Mouse (Mus musculus): ENCODE measurements around the gene Rp9. TPM values are rescaled to one million over a fixed set of nuclear protein-coding genes. Genes with fewer than 3 reads are reported as not detected.
"Not testable (repeated sequence)": the region's sequence is repeated elsewhere in the genome, so short reads cannot be mapped to it uniquely, and the experiment has no call there.

The Rp9 gene
- polyA plus RNA-seq, 1 experiment from 2014 or later: 66.0 TPM

DNA sequence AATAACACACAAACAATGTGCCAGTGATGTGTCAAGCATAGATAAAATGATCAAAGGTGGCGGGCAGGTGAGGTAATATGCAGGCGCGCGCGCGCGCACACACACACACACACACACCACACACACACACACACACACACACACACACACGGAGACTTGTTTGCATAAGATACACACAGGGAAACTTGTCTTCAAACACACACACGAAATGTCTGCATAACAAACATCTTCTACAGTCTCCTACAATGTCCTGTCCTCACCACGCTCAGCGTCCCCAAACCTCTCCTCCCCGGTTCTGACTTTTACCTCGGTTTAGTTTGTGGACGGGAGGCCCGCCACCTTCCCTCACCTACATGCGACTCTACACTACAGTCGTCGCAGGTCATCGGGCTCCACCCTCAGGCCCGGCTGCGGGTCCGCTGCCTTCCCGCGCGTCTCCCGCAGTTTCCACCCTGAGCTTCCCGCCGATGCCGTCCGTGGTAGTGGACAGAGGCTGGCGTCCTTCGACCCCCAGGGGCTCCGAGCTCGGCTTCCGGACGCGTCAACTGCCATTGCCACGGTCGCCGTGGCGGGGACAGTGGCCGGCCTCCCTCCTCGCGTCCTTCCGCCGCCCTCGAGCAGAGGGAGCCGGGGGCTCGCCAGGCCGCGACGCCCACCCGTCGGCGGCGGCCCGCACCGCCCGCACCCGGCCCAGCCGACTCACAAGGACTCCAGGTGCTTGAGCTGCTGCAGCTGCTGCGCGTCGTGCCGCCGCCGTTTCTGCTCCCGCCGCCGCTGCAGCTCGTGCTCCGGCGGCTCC is 2.0 kb downstream of the Rp9 start:
- Histone ChIP-seq H3K27me3 (replicated peaks; ENCODE audit: control insufficient read depth, insufficient read depth, low read length) (no peaks in the 10 kb centered on the region), H3K4me1 (replicated peaks; ENCODE audit: control insufficient read depth, insufficient read depth, low read length) (peaks cover 7% of the 10 kb centered on the region), H3K9me3 (ENCODE audit: control insufficient read depth, low read length) (no peaks in the 10 kb centered on the region), H3K27ac (ENCODE audit: low read length) (peak overlapping the region; percentile 89), H3K4me3 (replicated peaks; ENCODE audit: low read length) (peak overlapping the region; percentile 82), H3K36me3 (ENCODE audit: control insufficient read depth, insufficient read depth) (no peaks in the 10 kb centered on the region), H3K9ac (replicated peaks; ENCODE audit: low read depth, low read length) (peak overlapping the region; percentile 95), H3K4me2 (ENCODE audit: low read length) (peak overlapping the region; percentile 67)
- under 1% methylated on average over 64 of the region's 73 CpGs for WGBS
- ATAC-seq: peak; percentile 75

- H3K4me2 ChIP-seq (ENCODE audit: low read length): no peak overlapping the region
- WGBS: 95% methylated on average over 5 of the region's 5 CpGs
Observed at GRCm38 (mm10) chr9:22466212-22466611, 3.3 kb downstream of the Rp9 start.

GRCm38 (mm10) chr9:22461946-22462345 is 7.6 kb downstream of the Rp9 start:
- H3K4me3 ChIP-seq (replicated peaks; ENCODE audit: low read length): no peak overlapping the region
- H3K36me3 ChIP-seq (ENCODE audit: control insufficient read depth, insufficient read depth): peaks cover 8% of the 10 kb centered on the region
- 0 out of 2 replicates have a peak, but pooled peaks cover 5% of the 10 kb centered on the region for H3K4me1 ChIP-seq (replicated peaks; ENCODE audit: control insufficient read depth, insufficient read depth, low read length)
- ATAC-seq: no peak
- no peaks in the 10 kb centered on the region for H3K27me3 ChIP-seq (replicated peaks; ENCODE audit: control insufficient read depth, insufficient read depth, low read length)
- no peaks in the 10 kb centered on the region for H3K9me3 ChIP-seq (ENCODE audit: control insufficient read depth, low read length)
- no peak overlapping the region for H3K9ac ChIP-seq (replicated peaks; ENCODE audit: low read depth, low read length)
- no peak overlapping the region for H3K27ac ChIP-seq (ENCODE audit: low read length)
- H3K4me2 ChIP-seq (ENCODE audit: low read length): no peak overlapping the region
- WGBS: 72% methylated on average over 3 of the region's 3 CpGs

More at GRCm38 (mm10) chr9:22466212-22466611, 3.3 kb downstream of the Rp9 start:
- H3K27me3 ChIP-seq (replicated peaks; ENCODE audit: control insufficient read depth, insufficient read depth, low read length): no peaks in the 10 kb centered on the region
- no peak for ATAC-seq
- no peak overlapping the region for H3K4me3 ChIP-seq (replicated peaks; ENCODE audit: low read length)
- H3K9ac ChIP-seq (replicated peaks; ENCODE audit: low read depth, low read length): no peak overlapping the region
- H3K27ac ChIP-seq (ENCODE audit: low read length): no peak overlapping the region
- no peaks in the 10 kb centered on the region for H3K36me3 ChIP-seq (ENCODE audit: control insufficient read depth, insufficient read depth)
- H3K4me1 ChIP-seq (replicated peaks; ENCODE audit: control insufficient read depth, insufficient read depth, low read length): peaks cover 8% of the 10 kb centered on the region
- no peaks in the 10 kb centered on the region for H3K9me3 ChIP-seq (ENCODE audit: control insufficient read depth, low read length)

- Histone ChIP-seq H3K4me3 (replicated peaks; ENCODE audit: low read length) (no peak overlapping the region), H3K27ac (ENCODE audit: low read length) (no peak overlapping the region), H3K4me2 (ENCODE audit: low read length) (no peak overlapping the region), H3K27me3 (replicated peaks; ENCODE audit: control insufficient read depth, insufficient read depth, low read length) (no peaks in the 10 kb centered on the region), H3K9ac (replicated peaks; ENCODE audit: low read depth, low read length) (no peak overlapping the region), H3K9me3 (ENCODE audit: control insufficient read depth, low read length) (no peaks in the 10 kb centered on the region), H3K4me1 (replicated peaks; ENCODE audit: control insufficient read depth, insufficient read depth, low read length) (0 out of 2 replicates have a peak, but pooled peaks cover 2% of the 10 kb centered on the region), H3K36me3 (ENCODE audit: control insufficient read depth, insufficient read depth) (peaks cover 39% of the 10 kb centered on the region)
- WGBS: 92% methylated on average over 11 of the region's 11 CpGs
- no peak for ATAC-seq
Observed at GRCm38 (mm10) chr9:22457142-22457835, 12.3 kb downstream of the Rp9 start.

DNA sequence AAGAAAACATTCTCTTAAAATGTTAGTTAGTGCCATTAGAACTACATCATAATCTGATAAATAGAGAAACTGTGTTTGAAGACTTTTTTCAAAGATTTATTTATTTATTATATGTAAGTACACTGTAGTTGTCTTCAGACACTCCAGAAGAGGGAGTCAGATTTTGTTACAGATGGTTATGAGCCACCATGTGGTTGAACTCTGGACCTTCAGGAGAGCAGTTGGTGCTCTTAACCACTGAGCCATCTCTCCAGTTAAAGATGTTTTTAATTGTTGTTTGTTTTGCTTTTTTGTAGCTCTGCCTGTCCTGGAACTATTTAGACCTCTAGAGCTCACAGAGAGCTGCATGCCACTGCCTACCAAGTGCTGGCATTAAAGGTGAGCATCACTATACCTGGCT is 14.5 kb downstream of the Rp9 start:
- Histone ChIP-seq H3K27me3 (replicated peaks; ENCODE audit: control insufficient read depth, insufficient read depth, low read length) (no peaks in the 10 kb centered on the region), H3K4me1 (replicated peaks; ENCODE audit: control insufficient read depth, insufficient read depth, low read length) (no peaks in the 10 kb centered on the region), H3K9ac (replicated peaks; ENCODE audit: low read depth, low read length) (no peak overlapping the region), H3K36me3 (ENCODE audit: control insufficient read depth, insufficient read depth) (peaks cover 53% of the 10 kb centered on the region), H3K4me3 (replicated peaks; ENCODE audit: low read length) (no peak overlapping the region), H3K27ac (ENCODE audit: low read length) (no peak overlapping the region), H3K4me2 (ENCODE audit: low read length) (no peak overlapping the region), H3K9me3 (ENCODE audit: control insufficient read depth, low read length) (no peaks in the 10 kb centered on the region)
- no peak for ATAC-seq

GRCm38 (mm10) chr9:22453990-22454389 is 15.6 kb downstream of the Rp9 start, which contains the start of gene Gm17545:
Gm17545 (plus strand) TSS chr9:22454290.
- WGBS: 96% methylated on average over 8 of the region's 8 CpGs

DNA sequence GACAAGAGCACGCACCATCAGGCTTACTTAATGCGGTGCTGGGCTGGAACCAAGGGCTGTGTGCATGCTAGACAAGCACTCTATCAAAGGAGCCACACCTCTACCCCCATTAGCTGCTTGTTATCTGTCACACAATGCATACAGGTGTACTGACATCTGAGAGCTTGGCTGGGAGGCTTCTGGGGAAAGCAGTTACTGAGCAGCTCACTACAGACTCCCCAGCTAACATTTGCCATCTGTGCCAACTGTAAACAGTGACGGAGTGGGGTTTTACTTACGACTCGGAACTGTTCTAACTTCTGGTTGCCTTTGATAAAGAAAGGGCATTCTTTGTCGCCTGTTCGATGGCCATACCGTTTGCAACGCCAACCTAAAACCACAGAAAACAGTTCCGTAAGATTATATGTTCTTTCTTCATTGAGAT is 16.0 kb downstream of the Rp9 start:
- Histone ChIP-seq H3K27me3 (replicated peaks; ENCODE audit: control insufficient read depth, insufficient read depth, low read length) (no peaks in the 10 kb centered on the region), H3K27ac (ENCODE audit: low read length) (no peak overlapping the region), H3K9me3 (ENCODE audit: control insufficient read depth, low read length) (no peaks in the 10 kb centered on the region), H3K4me2 (ENCODE audit: low read length) (no peak overlapping the region), H3K9ac (replicated peaks; ENCODE audit: low read depth, low read length) (no peak overlapping the region), H3K36me3 (ENCODE audit: control insufficient read depth, insufficient read depth) (peaks cover 59% of the 10 kb centered on the region), H3K4me1 (replicated peaks; ENCODE audit: control insufficient read depth, insufficient read depth, low read length) (no peaks in the 10 kb centered on the region), H3K4me3 (replicated peaks; ENCODE audit: low read length) (no peak overlapping the region)
- ATAC-seq: no peak
- WGBS: 91% methylated on average over 10 of the region's 10 CpGs

More at GRCm38 (mm10) chr9:22453990-22454389, 15.6 kb downstream of the Rp9 start, which contains the start of gene Gm17545:
- not testable (repeated sequence) for H3K9me3 ChIP-seq (ENCODE audit: control insufficient read depth, low read length); H3K9ac ChIP-seq (replicated peaks; ENCODE audit: low read depth, low read length); H3K4me1 ChIP-seq (replicated peaks; ENCODE audit: control insufficient read depth, insufficient read depth, low read length); H3K27me3 ChIP-seq (replicated peaks; ENCODE audit: control insufficient read depth, insufficient read depth, low read length); H3K4me2 ChIP-seq (ENCODE audit: low read length); H3K4me3 ChIP-seq (replicated peaks; ENCODE audit: low read length); H3K27ac ChIP-seq (ENCODE audit: low read length); ATAC-seq
- peaks cover 56% of the 10 kb centered on the region for H3K36me3 ChIP-seq (ENCODE audit: control insufficient read depth, insufficient read depth)

DNA sequence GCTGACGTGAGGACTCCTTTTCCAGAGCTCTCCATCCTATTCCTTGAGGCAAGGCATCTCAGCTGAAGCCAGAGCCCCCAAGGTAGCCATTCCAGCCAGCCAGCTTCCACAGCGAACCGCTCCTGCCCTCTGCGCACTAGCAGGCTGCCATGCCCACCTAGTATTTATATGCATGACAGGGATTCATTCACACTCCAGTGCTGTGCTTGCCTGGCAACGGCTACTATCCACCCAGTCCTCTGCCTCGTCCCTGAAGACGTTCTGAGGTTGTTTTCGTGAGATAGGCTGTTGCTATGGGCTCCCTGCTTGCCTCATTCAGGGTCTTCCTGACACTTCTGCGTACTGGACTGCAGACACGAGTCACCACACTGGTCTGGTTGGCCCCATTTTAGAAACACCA is 16.8 kb downstream of the Rp9 start:
- Histone ChIP-seq H3K27ac (ENCODE audit: low read length) (no peak overlapping the region), H3K9me3 (ENCODE audit: control insufficient read depth, low read length) (no peaks in the 10 kb centered on the region), H3K36me3 (ENCODE audit: control insufficient read depth, insufficient read depth) (peaks cover 64% of the 10 kb centered on the region), H3K4me1 (replicated peaks; ENCODE audit: control insufficient read depth, insufficient read depth, low read length) (no peaks in the 10 kb centered on the region), H3K27me3 (replicated peaks; ENCODE audit: control insufficient read depth, insufficient read depth, low read length) (no peaks in the 10 kb centered on the region), H3K4me2 (ENCODE audit: low read length) (no peak overlapping the region), H3K9ac (replicated peaks; ENCODE audit: low read depth, low read length) (no peak overlapping the region), H3K4me3 (replicated peaks; ENCODE audit: low read length) (no peak overlapping the region)
- no peak for ATAC-seq
- 91% methylated on average over 10 of the region's 10 CpGs for WGBS

GRCm38 (mm10) chr9:22449209-22449608 is 20.3 kb downstream of the Rp9 start:
- Histone ChIP-seq H3K4me1 (replicated peaks; ENCODE audit: control insufficient read depth, insufficient read depth, low read length) (no peaks in the 10 kb centered on the region), H3K9me3 (ENCODE audit: control insufficient read depth, low read length) (no peaks in the 10 kb centered on the region), H3K27me3 (replicated peaks; ENCODE audit: control insufficient read depth, insufficient read depth, low read length) (no peaks in the 10 kb centered on the region), H3K36me3 (ENCODE audit: control insufficient read depth, insufficient read depth) (peaks cover 41% of the 10 kb centered on the region), H3K4me2 (ENCODE audit: low read length) (no peak overlapping the region), H3K4me3 (replicated peaks; ENCODE audit: low read length) (no peak overlapping the region), H3K9ac (replicated peaks; ENCODE audit: low read depth, low read length) (no peak overlapping the region), H3K27ac (ENCODE audit: low read length) (no peak overlapping the region)
- 95% methylated on average over 6 of the region's 6 CpGs for WGBS
- ATAC-seq: no peak

Measured in forebrain, embryonic 16.5 days (tissue).